In the genomic region with DNA sequence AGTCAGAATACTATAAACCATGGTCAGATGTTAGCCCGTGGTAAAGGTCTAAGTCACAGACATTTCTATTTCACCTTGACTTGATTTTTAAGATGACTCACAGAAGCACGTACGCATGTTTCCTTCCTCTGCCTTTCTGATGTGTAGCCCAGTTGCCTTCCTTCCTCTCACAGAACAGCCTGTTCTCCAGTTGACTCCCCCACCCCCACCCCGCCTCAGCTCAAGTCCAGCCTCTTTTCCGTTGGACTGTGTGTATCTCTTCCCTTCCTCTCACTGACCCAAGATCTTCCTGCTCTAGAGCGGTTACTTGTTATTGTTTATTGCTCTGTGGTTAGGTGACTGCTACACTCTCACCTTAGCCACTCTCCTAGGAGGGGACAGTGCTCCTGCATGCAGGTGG, we compare ENCODE assay signal across 13 mouse cellular contexts. TPM values are rescaled to one million over a fixed set of nuclear protein-coding genes. Genes with fewer than 3 reads are reported as not detected.
DNase-seq lines count a peak whose midpoint lies in the region; ATAC-seq and TF ChIP-seq lines count a peak whose summit lies in the region.
"Had no signal": no experiment of that assay in that cellular context is flagged by ENCODE, and none has a peak within 500 bp of the region (broad histone marks: within the 10 kb centered on the region; RNA-seq: fewer than 3 reads in every experiment).

No protein-coding gene starts in this region.

- H3K27ac ChIP-seq in gastrocnemius, adult 2 months = peak overlapping the region; percentile 73
- H3K27ac ChIP-seq in heart, embryonic 12.5 days (ENCODE audit: poor library complexity, severe bottlenecking) = peak overlapping the region; percentile 48
- H3K27ac ChIP-seq: forebrain, embryonic 13.5 days had no signal

- peaks cover 52% of the 10 kb centered on the region for H3K36me3 ChIP-seq in heart, embryonic 12.5 days

- 60% methylated on average over 6 of the region's 6 CpGs for WGBS in heart, embryonic 12.5 days

- DNase-seq in gastrocnemius, adult 2 months = no peak
- DNase-seq in gastrocnemius, postnatal 4 days (ENCODE audit: low spot score in 2 of 2) = no peak
- DNase-seq in kidney, postnatal 14 days = peak; percentile 51
- DNase-seq in lung, postnatal 25 days (ENCODE audit: low spot score) = peak; percentile 76
- no peak for DNase-seq in ovary, postnatal 36 days (ENCODE audit: low spot score)
- DNase-seq in ovary, postnatal 14 days (ENCODE audit: low spot score) = no peak
- DNase-seq in right cerebral cortex, adult 2 months (ENCODE audit: low spot score in 2 of 2) = no peak
- DNase-seq: cerebellum, postnatal 36 days had no signal

- no peak overlapping the region for H3K9ac ChIP-seq in heart, embryonic 12.5 days
- H3K9ac ChIP-seq: forebrain, embryonic 13.5 days had no signal

- no peak for TF ChIP-seq CTCF in gastrocnemius, adult 2 months (IDR thresholded peaks at IDR 0.05)

- peaks cover 3% of the 10 kb centered on the region; the same call in 1 of the 2 replicates for H3K9me3 ChIP-seq in heart, embryonic 12.5 days (replicated peaks)
- H3K9me3 ChIP-seq: forebrain, embryonic 13.5 days had no signal

- no peak overlapping the region for H3K4me2 ChIP-seq in heart, embryonic 12.5 days
- H3K4me2 ChIP-seq: forebrain, embryonic 13.5 days had no signal

- intact Hi-C loops in gastrocnemius, adult 2 months (cut with DNase I) = no loop called here

- peak; percentile 63; the same call in 1 of the 2 replicates for ATAC-seq in heart, embryonic 12.5 days (ENCODE audit: insufficient number of reproducible peaks, low FRiP score)
- ATAC-seq: forebrain, embryonic 13.5 days had no signal

- H3K4me3 ChIP-seq in gastrocnemius, adult 2 months = peak overlapping the region; percentile 23
- H3K4me3 ChIP-seq in heart, embryonic 12.5 days = no peak overlapping the region
- H3K4me3 ChIP-seq: forebrain, embryonic 13.5 days had no signal

- peaks cover 19% of the 10 kb centered on the region for H3K4me1 ChIP-seq in heart, embryonic 12.5 days (replicated peaks)
- H3K4me1 ChIP-seq: forebrain, embryonic 13.5 days had no signal

- no peaks in the 10 kb centered on the region for H3K27me3 ChIP-seq in heart, embryonic 12.5 days (replicated peaks)
- H3K27me3 ChIP-seq: forebrain, embryonic 13.5 days had no signal

RNA-seq across cellular contexts. Expression of a gene that starts 49.5 kb away (rescaled TPM):
- total RNA-seq in gastrocnemius, adult 2 months (2021) = not detected
- total RNA-seq in gastrocnemius, postnatal 4 days (2021) = not detected
- not detected in 2 replicates for polyA plus RNA-seq in heart, embryonic 12.5 days (2016; fragmentation: Nextera tagmentation; extraction: Ambion mirVana)
- polyA plus RNA-seq: forebrain, embryonic 13.5 days; intestine, embryonic 14.5 days; limb, embryonic 14.5 days; neural tube, embryonic 14.5 days had no signal

RNA-seq across cellular contexts. Expression of a gene that starts 54.0 kb away (rescaled TPM):
- total RNA-seq in gastrocnemius, adult 2 months (2021) = under 1 TPM; 0.61 to 0.95 TPM
- total RNA-seq in gastrocnemius, postnatal 4 days (2021) = 10 to 100 TPM; 13.8 to 14.4 TPM
- 15.9 and 21.8 TPM in 2 replicates for polyA plus RNA-seq in heart, embryonic 12.5 days (2016; fragmentation: Nextera tagmentation; extraction: Ambion mirVana)

Comparison
In these comparisons a context has a peak if more than half of its experiments do, and no peak if none do; other contexts are left out.
1. RNA of a gene that starts 54.0 kb away (total RNA-seq): 13.8 to 14.4 TPM in gastrocnemius, postnatal 4 days; 0.61 to 0.95 TPM in gastrocnemius, adult 2 months; every median in the first group is over 4 times any median in the second.
2. DNase-seq: peak in kidney, postnatal 14 days (single experiment) and lung, postnatal 25 days (single experiment); none in gastrocnemius, adult 2 months (single experiment), gastrocnemius, postnatal 4 days (0 of 2), ovary, postnatal 36 days (single experiment), ovary, postnatal 14 days (single experiment) and right cerebral cortex, adult 2 months (0 of 2).